Mouse (Mus musculus) monocyte, adult 2 months (primary cell): ENCODE data around the gene Tent4b.
"Not testable (repeated sequence)": the region's sequence is repeated elsewhere in the genome, so short reads cannot be mapped to it uniquely, and the experiment has no call there.

ENCODE experiments used
- DNase-seq, 2 experiments: peaks; one replicate each; pipeline ENCODE4 v3.0.0; 2022; ENCODE audit warnings: low spot score in 2 of 2, low read depth in 1 of 2

Tent4b gene

DNA sequence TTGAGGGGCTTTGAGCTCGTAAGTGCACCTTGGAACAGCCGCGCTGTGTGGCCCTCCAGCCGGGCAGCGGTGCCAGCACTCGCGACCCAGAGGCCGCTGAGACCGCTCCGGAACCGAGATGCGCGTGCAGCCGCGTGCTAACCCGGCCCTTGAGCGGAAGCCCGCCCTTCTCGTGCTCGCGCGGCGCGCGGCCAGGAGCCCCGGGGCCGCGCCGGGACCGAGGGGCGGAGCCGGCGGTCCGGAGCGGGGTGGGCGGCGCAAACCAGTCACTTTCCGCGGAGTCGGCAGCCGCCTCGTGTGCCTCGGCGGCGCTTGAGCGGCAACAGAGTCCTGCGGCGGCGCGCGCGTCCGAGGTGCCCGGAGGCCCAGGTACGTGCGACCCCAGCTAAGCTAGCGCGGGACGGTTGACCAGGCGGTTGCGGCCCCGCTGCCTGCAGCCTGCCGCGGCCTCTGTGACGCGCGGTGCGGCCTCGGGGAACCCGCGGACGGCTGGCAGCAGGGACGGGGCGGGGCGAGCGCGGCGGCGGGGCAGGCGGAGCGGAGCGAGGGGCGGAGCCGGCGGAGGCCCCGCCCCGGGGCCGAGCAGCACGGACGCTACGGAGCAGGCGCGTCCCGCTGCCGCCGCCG, at the start of gene Tent4b:
Gene Tent4b, plus strand, starts transcription at position 269 of the 627 bp plus-strand sequence.
- DNase-seq = peak; percentile 76 to 84

GRCm38 (mm10) chr8:88150910-88151371, 48.1 kb upstream of the Tent4b start:
- DNase-seq = no peak

GRCm38 (mm10) chr8:88160237-88160995, 38.6 kb upstream of the Tent4b start:
- DNase-seq = no peak

DNA sequence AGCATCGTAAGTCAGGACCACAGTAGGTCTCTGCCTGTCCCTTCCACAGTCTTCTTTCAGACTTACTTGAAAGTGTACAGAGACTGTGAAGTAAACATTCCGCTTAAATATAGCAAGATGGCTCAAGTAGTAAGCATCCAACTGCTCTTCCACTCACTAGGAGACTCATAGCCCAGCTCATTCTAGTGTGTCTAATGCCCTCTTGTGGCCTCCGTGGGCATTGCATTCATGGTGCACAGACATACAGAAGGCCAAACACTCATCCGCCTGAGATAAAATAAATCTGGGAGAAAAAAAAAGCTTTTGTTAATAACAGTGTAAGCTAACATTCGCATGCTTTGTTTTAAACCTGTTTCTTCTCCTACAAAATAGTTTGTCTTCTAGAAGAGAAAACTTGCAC, 37.6 kb upstream of the Tent4b start:
- peak in 1 of 2 experiments; percentile 55 for DNase-seq

- peak in 1 of 2 experiments; percentile 13 for DNase-seq
Observed at GRCm38 (mm10) chr8:88175264-88175663, 23.7 kb upstream of the Tent4b start.

DNA sequence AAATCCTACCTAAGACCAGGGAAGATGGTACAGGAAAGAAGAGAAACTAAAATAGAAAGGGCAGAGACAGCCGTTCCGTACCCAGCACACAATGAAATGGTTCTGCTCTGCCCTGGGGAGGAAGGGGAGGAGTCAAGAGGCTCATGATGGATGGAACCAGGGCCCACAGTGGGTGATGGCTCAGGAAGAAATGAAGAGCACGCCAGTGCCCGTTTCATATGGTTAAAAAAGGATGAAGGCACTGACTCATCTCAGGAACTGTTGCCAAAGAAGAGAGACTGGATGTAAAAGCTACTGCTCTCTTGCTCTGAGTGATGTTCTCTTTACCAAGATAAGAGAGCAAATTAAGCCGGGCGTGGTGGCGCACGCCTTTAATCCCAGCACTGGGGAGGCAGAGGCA, 21.7 kb upstream of the Tent4b start:
- no peak for DNase-seq

GRCm38 (mm10) chr8:88183121-88183520, 15.9 kb upstream of the Tent4b start:
- DNase-seq = no peak

GRCm38 (mm10) chr8:88184914-88185313, 14.1 kb upstream of the Tent4b start:
- no peak for DNase-seq

DNA sequence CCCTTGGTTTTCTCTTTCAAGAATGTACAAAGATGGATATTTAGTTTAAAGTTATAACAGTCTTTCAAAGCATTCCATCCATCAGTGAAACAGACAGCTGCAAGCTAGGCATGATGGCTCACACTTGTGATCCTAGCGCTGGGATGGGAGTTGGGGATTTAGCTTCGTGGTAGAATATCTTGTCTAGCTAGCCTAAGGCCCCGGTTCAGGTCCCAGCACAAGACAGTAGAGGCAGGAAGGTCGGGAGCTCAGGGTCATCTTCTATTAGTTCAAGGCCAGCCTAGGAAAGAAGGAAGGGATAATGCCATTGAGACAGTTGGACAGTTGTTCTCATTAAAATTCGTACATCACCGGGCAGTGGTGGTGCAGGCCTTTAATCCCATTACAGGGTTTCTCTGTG, 13.3 kb upstream of the Tent4b start:
- DNase-seq = no peak

DNA sequence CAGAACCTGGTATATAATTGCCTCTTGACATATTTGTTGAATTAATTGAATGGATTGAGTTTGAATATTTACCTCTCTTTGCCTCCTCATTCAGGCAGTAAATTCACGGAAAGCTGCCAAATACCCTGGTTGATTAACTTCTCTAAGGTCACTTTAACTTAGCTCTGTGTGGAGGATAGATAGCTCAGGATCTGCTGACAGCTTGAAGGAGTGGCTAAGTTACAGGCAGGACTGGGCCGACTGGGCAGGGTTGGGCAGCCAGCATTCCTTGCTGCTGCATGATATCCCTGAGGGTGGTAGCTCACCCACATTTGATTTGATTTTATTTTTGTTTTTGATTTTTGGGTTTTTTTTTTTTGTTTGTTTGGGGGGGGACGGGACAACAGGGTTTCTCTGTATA, 1.7 kb upstream of the Tent4b start:
- DNase-seq = no peak

DNA sequence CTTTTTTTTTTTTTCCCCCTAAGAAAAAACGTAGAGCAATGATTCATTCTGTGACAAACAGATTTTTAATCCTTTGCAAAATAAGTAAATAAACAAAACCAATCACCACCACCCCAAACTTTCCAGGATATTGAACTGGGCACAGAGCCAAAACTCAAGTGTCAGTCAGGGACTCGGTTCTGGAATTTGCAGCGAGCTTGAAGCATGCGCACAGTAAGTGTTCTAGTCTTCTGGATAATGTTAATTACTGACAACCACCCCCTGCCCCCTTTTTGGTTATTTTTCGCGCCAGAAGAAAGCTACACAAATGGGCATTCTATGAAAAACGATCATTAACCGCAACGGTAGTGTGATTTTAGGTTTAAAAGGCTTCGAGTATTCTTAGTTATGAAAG, 465 bp upstream of the Tent4b start:
- DNase-seq = no peak

- DNase-seq = peak in 1 of 2 experiments; percentile 46
Observed at GRCm38 (mm10) chr8:88199700-88200601, 938 bp downstream of the Tent4b start.

DNA sequence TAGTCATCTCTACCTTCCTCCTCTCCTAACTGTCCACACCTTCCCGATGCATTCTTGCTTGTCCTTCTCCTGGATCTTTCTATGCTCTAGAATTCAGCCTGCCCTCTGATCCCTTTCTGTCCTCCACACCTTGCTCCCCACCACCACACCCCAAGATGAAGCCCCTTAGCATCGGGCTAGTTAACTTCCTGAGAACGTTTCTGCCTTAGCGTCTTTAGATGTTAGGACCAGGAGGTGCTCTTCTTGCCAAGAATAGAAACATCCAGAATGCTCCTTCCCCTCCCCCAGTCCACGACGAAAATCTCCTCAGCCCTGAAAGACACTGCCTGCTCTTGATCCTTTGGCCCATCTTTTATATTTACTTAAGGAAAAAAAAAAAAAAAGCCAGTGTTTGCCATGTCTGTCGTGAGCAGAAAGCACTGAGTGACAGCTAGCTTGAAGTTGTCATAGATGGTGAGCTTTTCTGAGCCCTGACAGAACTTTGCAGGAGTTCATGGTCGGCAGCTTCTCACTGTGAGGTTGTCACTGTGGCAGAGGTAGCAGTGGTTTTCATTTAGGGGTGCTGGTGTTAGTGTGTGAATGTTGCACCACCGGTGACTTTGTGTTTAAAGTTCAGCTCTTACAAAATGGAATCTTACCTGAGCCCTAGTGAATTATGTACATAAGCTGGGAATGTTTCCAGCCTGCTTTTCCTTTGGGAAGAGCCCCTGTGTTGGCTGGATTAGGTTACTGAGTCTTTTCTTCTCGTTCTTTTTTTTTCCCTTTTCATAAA, 1.9 kb downstream of the Tent4b start:
- DNase-seq = no peak

GRCm38 (mm10) chr8:88201641-88202040, 2.6 kb downstream of the Tent4b start:
- DNase-seq = no peak

DNA sequence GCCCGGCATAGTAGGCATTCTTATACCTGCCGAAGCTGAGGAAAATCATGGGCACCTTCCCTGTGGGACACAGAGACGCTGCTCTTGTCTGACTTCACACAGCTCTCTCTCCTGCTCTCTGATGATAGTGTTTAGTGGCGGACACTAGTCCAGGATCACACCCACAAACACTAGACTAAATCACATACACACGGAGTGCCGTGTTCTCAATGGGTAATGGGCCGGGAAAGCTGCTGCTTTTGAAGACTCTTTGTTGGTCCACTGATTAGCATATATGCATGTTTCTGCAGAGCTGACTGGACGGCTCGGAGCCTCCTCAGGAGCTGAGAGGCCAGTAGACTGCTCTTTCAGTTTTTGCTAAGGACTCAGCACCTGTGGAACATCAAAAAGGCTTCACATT, 7.0 kb downstream of the Tent4b start:
- no peak for DNase-seq

DNA sequence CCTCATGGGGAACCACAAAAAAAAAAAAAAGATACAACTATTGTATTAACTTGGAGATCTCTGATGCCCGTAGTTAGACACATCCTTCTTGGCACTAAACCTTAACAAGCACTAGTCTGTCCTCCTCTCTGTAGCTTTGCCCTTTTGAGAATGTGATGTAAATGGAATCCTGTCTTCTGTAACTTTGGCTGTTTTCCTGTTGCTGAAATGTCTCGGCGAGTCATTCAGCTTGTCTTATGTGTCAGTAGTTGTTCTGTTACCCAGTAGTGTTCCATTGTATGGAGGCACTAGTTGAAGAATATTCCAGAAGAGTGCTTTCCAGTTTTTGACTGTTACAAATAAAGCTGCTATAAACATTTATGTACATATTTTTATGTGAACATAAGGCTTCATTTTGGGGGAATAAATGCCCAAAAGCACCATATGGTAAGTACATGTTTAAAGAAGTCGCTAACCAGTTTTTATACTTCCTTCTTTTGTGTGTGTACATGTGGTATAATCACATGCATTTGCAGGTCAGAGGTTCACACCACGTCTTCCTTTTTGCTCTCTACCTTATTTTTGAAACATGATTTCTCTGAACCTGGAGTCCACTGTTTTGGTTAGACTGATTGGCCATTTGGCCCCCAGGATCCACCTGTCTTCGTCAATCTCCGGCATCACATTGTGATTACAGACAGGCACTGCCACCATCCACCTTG, 8.3 kb downstream of the Tent4b start:
- no peak for DNase-seq

DNA sequence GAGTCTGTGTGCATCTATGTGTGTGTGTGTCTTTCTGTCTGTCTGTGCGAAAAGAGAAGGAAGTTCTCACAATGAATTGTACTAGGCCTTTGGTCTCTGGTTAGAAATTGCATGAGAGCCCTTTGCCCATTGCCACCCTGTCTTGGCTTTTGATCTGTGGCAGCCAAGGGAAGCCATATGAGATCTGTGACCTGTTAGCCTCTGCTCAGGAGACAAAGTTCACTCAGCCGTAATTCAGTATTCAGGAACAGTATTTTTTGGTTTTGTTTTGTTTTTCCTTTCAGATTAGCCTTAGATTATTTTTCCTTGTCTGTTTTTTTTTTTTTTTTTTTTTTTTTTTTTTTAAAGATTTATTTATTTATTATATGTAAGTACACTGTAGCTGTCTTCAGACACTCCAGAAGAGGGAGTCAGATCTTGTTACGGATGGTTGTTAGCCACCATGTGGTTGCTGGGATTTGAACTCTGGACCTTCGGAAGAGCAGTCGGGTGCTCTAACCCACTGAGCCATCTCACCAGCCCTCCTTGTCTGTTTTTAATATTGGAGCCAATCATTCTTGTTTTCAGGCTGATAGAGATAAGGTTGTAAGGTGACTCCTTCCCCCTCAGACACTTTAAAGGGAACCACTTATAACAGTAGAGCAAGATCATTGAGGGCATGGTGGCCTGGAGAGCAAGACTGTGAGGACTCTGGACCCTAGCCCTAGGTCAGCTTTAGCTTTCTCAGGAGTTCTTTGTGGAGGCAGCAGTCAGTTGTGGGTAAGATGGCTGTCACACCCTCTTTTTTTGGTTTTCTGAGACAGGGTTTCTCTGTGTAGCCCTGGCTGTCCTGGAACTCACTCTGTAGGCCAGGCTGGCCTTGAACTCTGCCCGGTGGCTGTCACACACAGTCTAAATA, 11.2 kb downstream of the Tent4b start:
- DNase-seq = not testable (repeated sequence)

DNA sequence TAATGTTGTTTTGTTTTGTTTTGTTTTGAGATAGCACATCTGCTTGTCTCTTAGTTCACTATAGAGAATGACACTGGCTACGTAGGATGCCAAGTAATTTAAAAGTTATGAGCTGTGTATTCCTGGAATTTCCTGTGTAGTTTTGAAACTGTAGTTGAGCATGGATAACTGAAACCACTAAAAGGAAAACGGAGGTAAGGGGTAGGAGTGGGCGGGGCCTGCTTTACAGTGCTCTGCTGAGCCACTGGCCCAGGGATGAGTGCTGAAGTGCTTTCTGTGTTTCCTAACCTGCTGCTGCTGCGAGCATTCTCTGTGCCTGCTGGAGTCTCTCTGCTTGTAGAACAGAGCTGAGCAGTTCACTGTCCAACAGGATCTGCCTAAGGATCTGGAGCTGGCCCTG, 22.3 kb downstream of the Tent4b start:
- DNase-seq = no peak

GRCm38 (mm10) chr8:88225358-88225757, 26.3 kb downstream of the Tent4b start:
- no peak for DNase-seq
